Comparison of ENCODE assay signal across 8 mouse cellular contexts in the genomic region with DNA sequence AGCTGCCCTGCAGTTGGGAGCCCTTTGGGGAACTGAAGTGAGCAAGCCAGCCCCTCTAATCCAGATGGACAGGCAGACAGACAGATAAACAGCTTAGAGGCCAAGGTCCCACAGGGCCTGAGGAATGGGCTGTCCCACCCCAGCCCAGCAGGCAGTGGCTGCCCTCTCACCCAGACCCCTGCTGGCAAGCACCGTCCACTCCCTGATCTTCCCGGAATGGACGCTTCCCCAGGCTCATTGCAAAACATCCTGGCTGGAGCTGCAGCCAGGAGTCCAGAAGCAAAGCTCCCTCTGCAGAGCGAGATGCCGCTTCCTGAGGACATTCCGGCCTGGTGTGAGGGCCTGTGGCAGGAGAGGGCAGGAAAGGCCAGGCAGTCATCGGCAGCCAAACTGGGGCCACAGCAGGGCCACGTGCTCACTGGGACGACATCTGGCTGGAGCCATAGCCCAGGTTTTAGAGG.
DNase-seq lines count a peak whose midpoint lies in the region; ATAC-seq lines count a peak whose summit lies in the region.

No protein-coding gene starts in this region.

- no peak overlapping the region for H3K4me3 ChIP-seq in intestine, embryonic 14.5 days (ENCODE audit: low read depth, low read length)
- no peak overlapping the region for H3K4me3 ChIP-seq in liver, embryonic 13.5 days (replicated peaks)
- H3K4me3 ChIP-seq in neural tube, embryonic 13.5 days = no peak overlapping the region

- peak overlapping the region; percentile 14 for H3K4me2 ChIP-seq in intestine, embryonic 14.5 days (ENCODE audit: low read length)
- H3K4me2 ChIP-seq in liver, embryonic 13.5 days = no peak overlapping the region
- H3K4me2 ChIP-seq in neural tube, embryonic 13.5 days = no peak overlapping the region

- H3K36me3 ChIP-seq in intestine, embryonic 14.5 days (ENCODE audit: control insufficient read depth, insufficient read depth, low read length) = no peaks in the 10 kb centered on the region
- no peaks in the 10 kb centered on the region for H3K36me3 ChIP-seq in liver, embryonic 13.5 days
- H3K36me3 ChIP-seq in neural tube, embryonic 13.5 days = no peaks in the 10 kb centered on the region

- peak; percentile 9; the same call in 1 of the 2 replicates for ATAC-seq in intestine, embryonic 14.5 days (replicated peaks; ENCODE audit: low FRiP score, low TSS enrichment, low read depth)
- peak; percentile 47; the same call in 1 of the 2 replicates for ATAC-seq in liver, embryonic 13.5 days (ENCODE audit: low read depth)
- ATAC-seq in neural tube, embryonic 13.5 days (ENCODE audit: low read depth) = no peak
- no peak for ATAC-seq in CD4-positive, CD25-positive, alpha-beta regulatory T cell, adult 4 months

- 0 out of 2 replicates have a peak overlapping the region, but pooled peaks have one; percentile 2 for H3K9ac ChIP-seq in intestine, embryonic 14.5 days (ENCODE audit: low read length)
- no peak overlapping the region for H3K9ac ChIP-seq in liver, embryonic 13.5 days
- peak overlapping the region; percentile 38 for H3K9ac ChIP-seq in neural tube, embryonic 13.5 days

- intact Hi-C loops in gastrocnemius, postnatal 36 days (cut with DNase I) = loop anchor here (5.0 to 10.0 kb wide), 2 partner anchors 153 to 260 kb away; partner anchors contain the start of gene Zmiz1

- H3K4me1 ChIP-seq in intestine, embryonic 14.5 days (replicated peaks; ENCODE audit: control insufficient read depth, insufficient read depth, low read length) = peaks cover 17% of the 10 kb centered on the region; the same call in 1 of the 2 replicates
- peaks cover 3% of the 10 kb centered on the region; the same call in 1 of the 2 replicates for H3K4me1 ChIP-seq in liver, embryonic 13.5 days (replicated peaks)
- peaks cover 37% of the 10 kb centered on the region for H3K4me1 ChIP-seq in neural tube, embryonic 13.5 days (replicated peaks)

- no peaks in the 10 kb centered on the region for H3K9me3 ChIP-seq in intestine, embryonic 14.5 days (ENCODE audit: control insufficient read depth, low read length)
- H3K9me3 ChIP-seq in liver, embryonic 13.5 days (replicated peaks) = no peaks in the 10 kb centered on the region
- no peaks in the 10 kb centered on the region for H3K9me3 ChIP-seq in neural tube, embryonic 13.5 days

- H3K27ac ChIP-seq in intestine, embryonic 14.5 days (ENCODE audit: low read depth) = peak overlapping the region; percentile 51; the same call in 1 of the 2 replicates
- 0 out of 2 replicates have a peak overlapping the region, but pooled peaks have one; percentile 1 for H3K27ac ChIP-seq in liver, embryonic 13.5 days
- peak overlapping the region; percentile 46 for H3K27ac ChIP-seq in neural tube, embryonic 13.5 days (replicated peaks)

- peak; percentile 87 for DNase-seq in 3T3-L1 (ENCODE audit: low read depth, low spot score)
- peak; percentile 47 to 55 for DNase-seq in cerebellum, postnatal 25 days
- DNase-seq in gastrocnemius, postnatal 36 days = peak; percentile 75 to 82
- peak; percentile 70 for DNase-seq in intestine, embryonic 14.5 days (ENCODE audit: low spot score)
- DNase-seq in liver, embryonic 13.5 days = no peak
- DNase-seq in left cerebral cortex, adult 8-10 months (ENCODE audit: low spot score in 2 of 2) = no peak

- no peaks in the 10 kb centered on the region for H3K27me3 ChIP-seq in intestine, embryonic 14.5 days (replicated peaks; ENCODE audit: control insufficient read depth, insufficient read depth, low read length)
- H3K27me3 ChIP-seq in liver, embryonic 13.5 days = no peaks in the 10 kb centered on the region
- no peaks in the 10 kb centered on the region for H3K27me3 ChIP-seq in neural tube, embryonic 13.5 days

- WGBS in intestine, embryonic 14.5 days = 12% methylated on average over 9 of the region's 9 CpGs
- 42% methylated on average over 9 of the region's 9 CpGs for WGBS in liver, embryonic 13.5 days (ENCODE audit: insufficient replicate concordance)
- WGBS in neural tube, embryonic 13.5 days = 14% methylated on average over 9 of the region's 9 CpGs

Comparison
In these comparisons a context has a peak if more than half of its experiments do, and no peak if none do; other contexts are left out.
1. DNase-seq: peak in 3T3-L1 (single experiment), cerebellum, postnatal 25 days (2 of 2), gastrocnemius, postnatal 36 days (2 of 2) and intestine, embryonic 14.5 days (single experiment); none in liver, embryonic 13.5 days (single experiment) and left cerebral cortex, adult 8-10 months (0 of 2).
2. ATAC-seq: peak in intestine, embryonic 14.5 days (single experiment) and liver, embryonic 13.5 days (single experiment); none in neural tube, embryonic 13.5 days (single experiment) and CD4-positive, CD25-positive, alpha-beta regulatory T cell, adult 4 months (single experiment).
3. H3K27ac ChIP-seq: peak in every context shown above with its lines; median percentile 51 in intestine, embryonic 14.5 days; 46 in neural tube, embryonic 13.5 days; 1 in liver, embryonic 13.5 days.